Mouse (Mus musculus) liver, postnatal 0 days (tissue): Measurements from ENCODE around the gene Akap2. TPM values are rescaled to one million over a fixed set of nuclear protein-coding genes. Genes with fewer than 3 reads are reported as not detected.

ENCODE experiments used
- ATAC-seq: fragments of 200-750 bp; cut with Nextera tagmentation; 2 replicates; pipeline ENCODE4 v1.8.0; 2017; ENCODE audit warnings: mild to moderate bottlenecking, moderate library complexity
- DNase-seq: peaks from one replicate; pipeline ENCODE4 v3.0.0-alpha.2; 2016
- H3K27ac ChIP-seq: fragments of 300-500 bp; sonication (generic); 2 replicates; pipeline ENCODE4 v1.5.1; 2014; ENCODE audit warnings: antibody characterized with exemption, moderate library complexity, mild to moderate bottlenecking, low read depth
- H3K27me3 ChIP-seq: fragments of 300-500 bp; sonication (generic); 2 replicates; pipeline ENCODE4 v1.6.1; 2014; ENCODE audit warnings: low read length, control low read depth, mixed read lengths; ENCODE audit not compliant: insufficient read depth
- H3K36me3 ChIP-seq: fragments of 300-500 bp; sonication (generic); replicated peaks from 2 replicates; pipeline ENCODE4 v1.6.1; 2014; ENCODE audit warnings: mild to moderate bottlenecking, control low read depth, low read length, moderate library complexity, mixed read lengths; ENCODE audit not compliant: insufficient read depth
- H3K4me1 ChIP-seq: fragments of 300-500 bp; sonication (generic); 2 replicates; pipeline ENCODE4 v1.6.1; 2014; ENCODE audit warnings: antibody characterized with exemption, mild to moderate bottlenecking, control low read depth; ENCODE audit not compliant: insufficient read depth
- H3K4me2 ChIP-seq: fragments of 300-500 bp; sonication (generic); 2 replicates; pipeline ENCODE4 v1.6.1; 2014; ENCODE audit warnings: low read depth, mild to moderate bottlenecking, low read length, moderate library complexity, mixed read lengths
- H3K4me3 ChIP-seq: fragments of 300-500 bp; sonication (generic); 2 replicates; pipeline ENCODE4 v1.5.1; 2014; ENCODE audit warnings: low read depth, low read length
- H3K9ac ChIP-seq: fragments of 300-500 bp; sonication (generic); replicated peaks from 2 replicates; pipeline ENCODE4 v1.6.1; 2014; ENCODE audit warnings: mild to moderate bottlenecking, moderate library complexity
- H3K9me3 ChIP-seq: fragments of 300-500 bp; sonication (generic); 2 replicates; pipeline ENCODE4 v1.6.1; 2016; ENCODE audit warnings: mild to moderate bottlenecking, control low read depth, low read length, mixed read lengths
- CTCF ChIP-seq: sonication (generic); IDR thresholded peaks from 2 replicates; pipeline ENCODE4 v1.5.1; 2016; ENCODE audit warnings: antibody characterized with exemption, low read depth
- EP300 ChIP-seq: IDR thresholded peaks from 2 replicates; pipeline ENCODE4 v1.6.1; 2016; ENCODE audit warnings: antibody characterized with exemption, low read depth, mild to moderate bottlenecking
- WGBS: fragments of 180-500 bp; shearing (Covaris S2); extraction: QIAGEN DNeasy Blood & Tissue Kit; methylation state at CpG from one replicate; pipeline ENCODE4 v1.1.7; 2014; ENCODE audit not compliant: insufficient replicate concordance; 5-methylcytosine and 5-hydroxymethylcytosine counted together
- polyA plus RNA-seq: library from polyadenylated mRNA; unstranded; fragments of >200 nt; fragmentation: Nextera tagmentation; extraction: Ambion mirVana; gene quantifications from 2 replicates; pipeline ENCODE4 v1.2.1, GENCODE M21; 2015

The Akap2 gene
- polyA plus RNA-seq, 1 experiment from 2014 or later = 1.9 TPM

DNA sequence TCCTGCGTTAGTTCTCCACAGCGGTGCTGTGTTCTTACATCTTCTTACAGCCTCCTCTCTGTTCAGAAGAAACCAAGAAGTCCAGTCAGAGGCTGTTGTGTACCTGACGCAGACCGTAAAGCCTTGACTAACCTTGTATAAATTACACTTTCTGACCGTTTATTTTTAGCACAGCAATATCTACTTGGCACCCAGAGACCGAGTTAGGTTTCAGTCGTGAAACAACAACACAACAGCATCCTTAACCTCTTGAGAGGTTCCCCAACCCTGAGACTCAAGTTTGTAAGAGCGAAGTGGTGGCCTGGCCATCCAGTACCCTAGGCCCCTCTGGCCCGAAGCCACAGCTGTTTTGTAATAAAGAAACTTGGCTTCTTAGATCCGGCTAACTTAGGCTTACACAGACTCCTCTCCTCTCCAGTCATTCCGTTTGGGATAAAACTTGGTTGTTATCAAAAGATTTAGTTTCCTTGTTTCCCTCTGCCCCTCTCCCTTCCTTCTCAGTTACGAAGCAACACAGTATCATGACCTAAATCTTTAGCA, 32.7 kb upstream of the Akap2 start:
- TF ChIP-seq CTCF (no peak), EP300 (no peak)
- ATAC-seq = no peak
- Histone ChIP-seq H3K27ac (no peak overlapping the region), H3K36me3 (no peaks in the 10 kb centered on the region), H3K4me2 (no peak overlapping the region), H3K4me3 (no peak overlapping the region), H3K27me3 (no peaks in the 10 kb centered on the region), H3K9ac (no peak overlapping the region), H3K9me3 (no peaks in the 10 kb centered on the region), H3K4me1 (no peaks in the 10 kb centered on the region)
- no peak for DNase-seq
- WGBS = 70% methylated on average over 12 of the region's 12 CpGs

DNA sequence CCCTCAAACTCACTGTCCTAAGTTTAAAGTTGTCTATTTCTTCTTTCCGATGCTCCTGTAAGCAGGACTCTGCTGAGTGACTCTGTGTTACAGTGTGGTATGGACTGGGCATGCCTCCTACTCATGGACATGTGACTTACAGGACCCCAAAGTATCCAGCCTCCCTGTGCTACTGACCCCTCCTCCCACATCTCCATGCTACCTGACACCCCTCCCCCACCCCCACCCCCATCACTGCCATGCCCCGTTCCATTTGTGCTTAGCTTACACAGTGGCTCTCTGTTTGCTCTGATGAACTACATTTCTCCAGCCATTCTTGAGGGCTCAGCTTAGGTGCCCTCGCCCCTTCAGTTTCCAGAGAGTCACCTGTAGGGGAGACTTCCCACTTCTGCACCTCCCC, 30.7 kb upstream of the Akap2 start:
- WGBS = 58% methylated on average over 3 of the region's 3 CpGs

DNA sequence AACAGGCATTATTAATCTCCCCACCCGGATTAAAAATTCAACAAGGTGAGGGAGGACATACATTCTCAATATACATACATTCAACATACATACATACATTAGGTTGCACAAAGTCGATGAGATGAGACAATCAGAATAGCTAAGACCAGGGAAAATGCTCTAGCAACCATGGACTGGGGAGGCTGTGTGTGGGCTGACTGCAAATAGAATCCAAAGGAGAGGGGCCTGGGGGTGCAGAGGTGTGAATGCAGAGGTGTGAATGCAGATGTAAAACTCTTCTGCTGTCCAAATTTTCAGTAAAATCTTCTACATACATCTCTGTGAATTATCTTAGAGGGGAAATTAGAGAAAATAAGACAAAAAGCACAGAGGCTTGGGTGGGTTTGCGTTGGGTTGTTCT, 29.9 kb upstream of the Akap2 start:
- TF ChIP-seq EP300 = no peak
- Histone ChIP-seq H3K9me3 (no peaks in the 10 kb centered on the region), H3K36me3 (no peaks in the 10 kb centered on the region), H3K4me2 (no peak overlapping the region), H3K4me1 (no peaks in the 10 kb centered on the region), H3K27me3 (no peaks in the 10 kb centered on the region), H3K9ac (no peak overlapping the region), H3K27ac (no peak overlapping the region), H3K4me3 (no peak overlapping the region)
- WGBS = 61% methylated on average over 3 of the region's 3 CpGs
- DNase-seq (no peak), ATAC-seq (no peak)

More for the DNA sequence above, 30.7 kb upstream of the Akap2 start:
- no peak for DNase-seq
- Histone ChIP-seq H3K9me3 (no peaks in the 10 kb centered on the region), H3K36me3 (no peaks in the 10 kb centered on the region), H3K4me1 (no peaks in the 10 kb centered on the region), H3K27ac (no peak overlapping the region), H3K4me3 (no peak overlapping the region), H3K27me3 (no peaks in the 10 kb centered on the region), H3K9ac (no peak overlapping the region), H3K4me2 (no peak overlapping the region)
- ATAC-seq = no peak
- no peak for TF ChIP-seq CTCF
- no peak for TF ChIP-seq EP300

DNA sequence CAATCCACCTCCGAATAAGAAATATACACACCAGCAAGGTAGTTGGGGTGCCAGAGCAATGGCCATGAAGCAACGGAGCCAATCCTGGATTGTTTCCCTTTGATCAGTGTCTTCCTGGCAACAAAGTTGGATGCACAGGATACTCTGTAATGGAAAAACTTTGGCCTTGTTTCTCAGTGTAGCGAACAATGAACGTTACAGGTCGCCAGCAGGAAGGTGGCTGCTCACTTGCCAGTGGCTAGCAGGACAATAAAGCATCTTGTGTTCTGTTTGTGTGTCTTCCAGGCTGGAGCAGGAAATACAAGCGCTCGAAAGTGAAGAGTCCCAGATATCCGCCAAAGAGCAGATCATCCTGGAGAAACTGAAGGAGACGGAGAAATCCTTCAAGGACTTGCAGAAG, 29.3 kb upstream of the Akap2 start:
- H3K4me3 ChIP-seq = no peak overlapping the region
- H3K4me2 ChIP-seq = no peak overlapping the region
- no peak overlapping the region for H3K27ac ChIP-seq
- no peaks in the 10 kb centered on the region for H3K27me3 ChIP-seq
- DNase-seq = no peak
- 61% methylated on average over 9 of the region's 9 CpGs for whole genome bisulfite sequencing
- TF ChIP-seq CTCF (no peak), EP300 (no peak)
- no peak overlapping the region for H3K9ac ChIP-seq
- ATAC-seq = no peak
- no peaks in the 10 kb centered on the region for H3K4me1 ChIP-seq
- H3K36me3 ChIP-seq = no peaks in the 10 kb centered on the region
- H3K9me3 ChIP-seq = no peaks in the 10 kb centered on the region

DNA sequence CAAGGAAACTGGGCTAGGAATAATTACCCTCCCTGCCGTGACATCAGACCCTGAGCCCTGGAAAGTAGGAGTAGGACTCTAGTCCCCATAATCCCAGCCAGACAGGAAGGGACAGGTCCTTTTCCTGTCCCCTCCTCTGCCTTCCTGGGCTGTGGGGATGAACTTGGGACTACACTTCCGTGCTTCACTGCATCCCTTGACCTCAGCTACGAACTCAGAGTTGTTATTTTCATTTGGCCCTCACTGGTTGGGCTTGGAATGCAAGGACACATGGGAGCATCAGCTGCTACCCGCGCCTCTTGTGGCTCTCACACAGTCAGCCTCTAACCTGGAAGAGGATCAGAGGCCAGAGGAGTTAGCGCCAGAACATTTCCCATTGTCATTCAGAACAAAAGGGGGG, 27.5 kb upstream of the Akap2 start:
- Histone ChIP-seq H3K27ac (no peak overlapping the region), H3K4me3 (no peak overlapping the region), H3K9me3 (no peaks in the 10 kb centered on the region), H3K4me1 (no peaks in the 10 kb centered on the region), H3K9ac (no peak overlapping the region), H3K4me2 (no peak overlapping the region), H3K27me3 (no peaks in the 10 kb centered on the region), H3K36me3 (no peaks in the 10 kb centered on the region)
- DNase-seq (no peak), ATAC-seq (no peak)
- 60% methylated on average over 6 of the region's 6 CpGs for WGBS
- TF ChIP-seq CTCF (no peak), EP300 (no peak)

DNA sequence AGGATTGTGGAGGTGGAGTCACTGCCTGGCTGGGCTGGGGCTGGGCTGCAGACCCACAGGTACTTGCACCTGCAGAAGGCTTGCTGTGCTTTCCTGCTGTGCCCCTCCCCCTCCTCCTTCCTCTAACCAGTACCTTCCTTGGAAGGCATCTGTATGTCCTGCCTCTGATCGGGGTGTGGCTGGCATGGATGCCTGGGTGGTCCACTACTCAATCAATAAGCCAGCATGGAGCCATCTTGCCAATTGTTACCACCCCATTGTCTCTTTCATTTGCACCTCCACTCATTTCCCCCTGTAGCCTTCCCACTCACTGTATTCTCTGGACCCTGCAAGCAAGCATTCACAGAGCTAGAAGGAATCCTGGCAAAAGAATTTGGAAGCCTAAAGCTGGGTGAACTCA, 26.7 kb upstream of the Akap2 start:
- DNase-seq (no peak), ATAC-seq (no peak)
- Histone ChIP-seq H3K4me1 (no peaks in the 10 kb centered on the region), H3K4me2 (no peak overlapping the region), H3K27me3 (no peaks in the 10 kb centered on the region), H3K27ac (no peak overlapping the region), H3K4me3 (no peak overlapping the region), H3K9me3 (no peaks in the 10 kb centered on the region), H3K9ac (no peak overlapping the region), H3K36me3 (no peaks in the 10 kb centered on the region)
- 42% methylated on average over 1 of the region's 1 CpGs for WGBS
- TF ChIP-seq EP300 = no peak
